10 mouse cellular contexts compared by ENCODE assay signal in genomic region chr1:43162394-43162793, GRCm38 (mm10). TPM values are rescaled to one million over a fixed set of nuclear protein-coding genes. Genes with fewer than 3 reads are reported as not detected.
DNase-seq lines count a peak whose midpoint lies in the region; ATAC-seq and TF ChIP-seq lines count a peak whose summit lies in the region.
"Had no signal": no experiment of that assay in that cellular context is flagged by ENCODE, and none has a peak within 500 bp of the region (broad histone marks: within the 10 kb centered on the region; RNA-seq: fewer than 3 reads in every experiment).

No protein-coding gene starts in this region.

- H3K4me3 ChIP-seq in heart, embryonic 14.5 days (ENCODE audit: control insufficient read depth in 1 of 2, insufficient read depth in 1 of 2, low read depth in 1 of 2, low read length in 2 of 2), result peak overlapping the region; percentile 58 to 71
- peak overlapping the region; percentile 70; the same call in 1 of the 2 replicates for H3K4me3 ChIP-seq in lung, embryonic 16.5 days (ENCODE audit: low read length)
- H3K4me3 ChIP-seq in intestine, embryonic 16.5 days (ENCODE audit: low read length), result peak overlapping the region; percentile 88
- H3K4me3 ChIP-seq in stomach, postnatal 0 days (ENCODE audit: low read depth, low read length), result peak overlapping the region; percentile 73

- DNase-seq in heart, adult 8-10 months (ENCODE audit: low spot score), result no peak
- DNase-seq in lung, postnatal 14 days, result no peak
- no peak for DNase-seq in stomach, postnatal 0 days (ENCODE audit: low spot score)
- no peak for DNase-seq in adrenal gland, postnatal 4 days (ENCODE audit: low spot score in 2 of 2)
- DNase-seq in adrenal gland, postnatal 25 days, result no peak
- DNase-seq: kidney, postnatal 36 days; retina, postnatal 1 day had no signal

- TF ChIP-seq CTCF in stomach, postnatal 0 days (IDR thresholded peaks at IDR 0.05; ENCODE audit: low read depth), result no peak

- no peak for TF ChIP-seq EP300 in stomach, postnatal 0 days (optimal IDR thresholded peaks at IDR 0.05)

- peaks cover 41% of the 10 kb centered on the region for H3K36me3 ChIP-seq in heart, embryonic 14.5 days (ENCODE audit: control insufficient read depth, insufficient read depth, low read length)
- no peaks in the 10 kb centered on the region for H3K36me3 ChIP-seq in lung, embryonic 16.5 days (ENCODE audit: control insufficient read depth, insufficient read depth, low read length)
- no peaks in the 10 kb centered on the region for H3K36me3 ChIP-seq in intestine, embryonic 16.5 days (ENCODE audit: control insufficient read depth, insufficient read depth, low read length)
- H3K36me3 ChIP-seq in stomach, postnatal 0 days (ENCODE audit: control insufficient read depth, insufficient read depth, low read length), result no peaks in the 10 kb centered on the region; the same call in none of the 2 replicates

- ATAC-seq in heart, embryonic 14.5 days (ENCODE audit: insufficient number of reproducible peaks, insufficient read depth, low FRiP score, low read depth), result no peak
- ATAC-seq in lung, embryonic 16.5 days (ENCODE audit: low read depth), result no peak
- no peak for ATAC-seq in intestine, embryonic 16.5 days
- no peak for ATAC-seq in stomach, postnatal 0 days (ENCODE audit: low FRiP score, low TSS enrichment)

- H3K27ac ChIP-seq in heart, embryonic 14.5 days (replicated peaks in 1 of 2; ENCODE audit: control insufficient read depth in 1 of 2, insufficient read depth in 1 of 2, low read depth in 2 of 2, low read length in 2 of 2), result peak overlapping the region; percentile 53 to 91
- no peak overlapping the region for H3K27ac ChIP-seq in lung, embryonic 16.5 days (ENCODE audit: low read length)
- H3K27ac ChIP-seq in intestine, embryonic 16.5 days (ENCODE audit: low read length), result no peak overlapping the region
- H3K27ac ChIP-seq in stomach, postnatal 0 days (replicated peaks), result peak overlapping the region; percentile 92; the same call in 1 of the 2 replicates

- H3K9me3 ChIP-seq in heart, embryonic 14.5 days (ENCODE audit: control insufficient read depth, low read length), result no peaks in the 10 kb centered on the region
- H3K9me3 ChIP-seq in lung, embryonic 16.5 days (ENCODE audit: control insufficient read depth, low read length), result no peaks in the 10 kb centered on the region
- H3K9me3 ChIP-seq in intestine, embryonic 16.5 days (ENCODE audit: control insufficient read depth, low read length), result no peaks in the 10 kb centered on the region
- H3K9me3 ChIP-seq in stomach, postnatal 0 days (ENCODE audit: control insufficient read depth, low read length), result no peaks in the 10 kb centered on the region

- 55% methylated on average over 3 of the region's 3 CpGs for WGBS in heart, embryonic 14.5 days
- WGBS in lung, embryonic 16.5 days, result 86% methylated on average over 3 of the region's 3 CpGs
- WGBS in intestine, embryonic 16.5 days, result 74% methylated on average over 3 of the region's 3 CpGs
- WGBS in stomach, postnatal 0 days, result 61% methylated on average over 3 of the region's 3 CpGs

- peaks cover 15 to 51% of the 10 kb centered on the region in 2 experiments for H3K4me1 ChIP-seq in heart, embryonic 14.5 days (ENCODE audit: control insufficient read depth in 2 of 2, insufficient read depth in 2 of 2, low read length in 2 of 2)
- peaks cover 12% of the 10 kb centered on the region; the same call in 1 of the 2 replicates for H3K4me1 ChIP-seq in lung, embryonic 16.5 days (replicated peaks; ENCODE audit: control insufficient read depth, insufficient read depth, low read length)
- H3K4me1 ChIP-seq in intestine, embryonic 16.5 days (ENCODE audit: control insufficient read depth, insufficient read depth, low read length), result peaks cover 36% of the 10 kb centered on the region
- H3K4me1 ChIP-seq in stomach, postnatal 0 days (replicated peaks; ENCODE audit: control insufficient read depth, insufficient read depth), result peaks cover 3% of the 10 kb centered on the region; the same call in 1 of the 2 replicates

- peak overlapping the region; percentile 96 for H3K9ac ChIP-seq in heart, embryonic 14.5 days (ENCODE audit: low read length)
- H3K9ac ChIP-seq in lung, embryonic 16.5 days (ENCODE audit: low read length), result no peak overlapping the region
- H3K9ac ChIP-seq in intestine, embryonic 16.5 days (ENCODE audit: low read depth, low read length), result peak overlapping the region; percentile 93; the same call in 1 of the 2 replicates
- peak overlapping the region; percentile 79; the same call in 1 of the 2 replicates for H3K9ac ChIP-seq in stomach, postnatal 0 days (ENCODE audit: low read length)

- no peaks in the 10 kb centered on the region for H3K27me3 ChIP-seq in heart, embryonic 14.5 days (ENCODE audit: control insufficient read depth, insufficient read depth, low read length)
- H3K27me3 ChIP-seq in lung, embryonic 16.5 days (ENCODE audit: control insufficient read depth, insufficient read depth, low read depth, low read length), result no peaks in the 10 kb centered on the region; the same call in 1 of the 2 replicates
- H3K27me3 ChIP-seq in intestine, embryonic 16.5 days (replicated peaks; ENCODE audit: control insufficient read depth, insufficient read depth, low read length), result no peaks in the 10 kb centered on the region
- no peaks in the 10 kb centered on the region for H3K27me3 ChIP-seq in stomach, postnatal 0 days (ENCODE audit: control insufficient read depth, insufficient read depth, low read length)

- H3K4me2 ChIP-seq in heart, embryonic 14.5 days (ENCODE audit: low read length), result peak overlapping the region; percentile 72
- H3K4me2 ChIP-seq in lung, embryonic 16.5 days (ENCODE audit: low read depth, low read length), result peak overlapping the region; percentile 98
- peak overlapping the region; percentile 74 for H3K4me2 ChIP-seq in intestine, embryonic 16.5 days (ENCODE audit: low read depth, low read length)
- H3K4me2 ChIP-seq in stomach, postnatal 0 days (replicated peaks; ENCODE audit: low read depth), result peak overlapping the region; percentile 79

RNA-seq across cellular contexts. Expression of gene Fhl2, which starts 34.4 kb away (rescaled TPM):
- polyA plus RNA-seq in heart, embryonic 14.5 days (2014; fragmentation: Nextera tagmentation; extraction: Ambion mirVana), result 358 and 365 TPM in 2 replicates
- total RNA-seq in heart, adult 8-10 months (2022), result 1,000 to 10,000 TPM; 1,741 to 2,078 (median 1,948) TPM
- polyA plus RNA-seq in lung, embryonic 16.5 days (2015; fragmentation: Nextera tagmentation; extraction: Ambion mirVana), result 29.7 and 31.2 TPM in 2 replicates
- 51.2 and 58.4 TPM in 2 replicates for polyA plus RNA-seq in intestine, embryonic 16.5 days (2015; fragmentation: Nextera tagmentation; extraction: Ambion mirVana)
- 124 and 126 TPM in 2 replicates for polyA plus RNA-seq in stomach, postnatal 0 days (2015; fragmentation: Nextera tagmentation; extraction: Ambion mirVana)
- total RNA-seq in adrenal gland, postnatal 4 days (2021), result 10 to 100 TPM; 31.3 to 36.9 TPM
- 17.3 and 22.9 TPM in 2 replicates for total RNA-seq in adrenal gland, postnatal 25 days (2021)

Comparison
In these comparisons a context has a peak if more than half of its experiments do, and no peak if none do; other contexts are left out.
1. H3K27ac ChIP-seq: peak in heart, embryonic 14.5 days (2 of 2) and stomach, postnatal 0 days (single experiment); none in lung, embryonic 16.5 days (single experiment) and intestine, embryonic 16.5 days (single experiment).
2. Peak in every context shown above with its lines, with median percentiles within 50 percentile points of each other: H3K4me2 ChIP-seq and H3K4me3 ChIP-seq.